Mouse (Mus musculus) cerebellum, adult 2 months (tissue): ENCODE results near the gene Fis1. TPM values are rescaled to one million over a fixed set of nuclear protein-coding genes. Genes with fewer than 3 reads are reported as not detected.

Experiments
- DNase-seq, 2 experiments: peaks; one replicate each; pipeline ENCODE4 v3.0.0; 2021
- H3K27ac ChIP-seq: fragments of 200-500 bp; 2 replicates; pipeline ENCODE4 v1.5.1; 2012; ENCODE audit warnings: low read length, control low read depth, inconsistent platforms; ENCODE audit not compliant: insufficient read depth
- H3K27me3 ChIP-seq: fragments of 200-500 bp; 2 replicates; pipeline ENCODE4 v1.6.1; 2012; ENCODE audit warnings: inconsistent platforms, mild to moderate bottlenecking, low read length, moderate library complexity; ENCODE audit not compliant: control insufficient read depth, insufficient read depth
- H3K4me1 ChIP-seq: fragments of 200-500 bp; 2 replicates; pipeline ENCODE4 v1.6.1; 2011; ENCODE audit warnings: low read length; ENCODE audit not compliant: control insufficient read depth, insufficient read depth
- H3K4me3 ChIP-seq: fragments of 200-500 bp; replicated peaks from 2 replicates; pipeline ENCODE3; 2011; ENCODE audit warnings: mild to moderate bottlenecking, low read depth, low read length, control low read depth; ENCODE audit not compliant: insufficient read depth
- CTCF ChIP-seq: fragments of 200-500 bp; IDR thresholded peaks from 2 replicates; pipeline ENCODE4 v1.5.1; 2011; ENCODE audit warnings: low read depth, mild to moderate bottlenecking, control low read depth, low read length, moderate library complexity, borderline replicate concordance; ENCODE audit not compliant: insufficient read depth
- POLR2A ChIP-seq: fragments of 200-500 bp; IDR thresholded peaks from 2 replicates; pipeline ENCODE4 v1.6.1; 2011; ENCODE audit warnings: low read length, control low read depth, borderline replicate concordance; ENCODE audit not compliant: insufficient read depth
- WGBS: fragments of 180-500 bp; shearing (Covaris S2); methylation state at CpG from one replicate; pipeline ENCODE4 v1.1.7; 2018; 5-methylcytosine and 5-hydroxymethylcytosine counted together
- polyA plus RNA-seq: library from polyadenylated mRNA; depleted of rRNA; stranded (reverse); fragments of >200 nt; gene quantifications from 2 replicates; pipeline ENCODE4 v1.2.3, GENCODE M21; 2012

Gene Fis1
- polyA plus RNA-seq, 1 experiment = 473 TPM

DNA sequence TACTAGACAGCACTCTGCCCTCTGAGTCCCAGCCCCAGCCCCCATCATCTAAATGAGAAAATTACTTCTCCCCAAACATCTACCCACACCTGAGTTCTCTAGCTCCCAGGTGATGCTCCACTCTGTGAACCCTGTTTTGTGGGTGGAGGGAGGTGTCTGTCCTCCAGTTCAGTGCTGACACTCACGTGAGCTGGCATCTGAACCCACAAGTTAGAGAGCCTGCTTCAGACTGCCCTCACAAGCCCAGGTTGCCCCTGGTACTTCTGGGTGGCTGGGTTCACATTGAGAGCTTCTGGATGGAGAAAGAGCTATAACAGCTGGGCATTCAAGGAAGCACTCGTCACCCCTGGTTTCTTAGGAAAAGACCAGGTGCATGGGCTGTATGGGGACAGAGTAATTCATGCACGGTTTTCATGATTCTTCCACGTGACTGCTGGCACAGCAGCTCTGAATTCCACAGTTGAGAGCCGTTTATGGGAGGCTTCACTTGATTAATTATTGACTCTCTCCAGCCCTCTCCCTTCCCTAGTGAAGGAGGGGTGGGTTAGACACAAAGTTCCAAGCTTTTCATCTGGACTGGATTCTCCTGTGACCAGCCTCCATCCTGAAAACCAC, 6.0 kb downstream of the Fis1 start:
- Histone ChIP-seq H3K27ac (no peak overlapping the region), H3K4me1 (peaks cover 11% of the 10 kb centered on the region), H3K4me3 (no peak overlapping the region), H3K27me3 (no peaks in the 10 kb centered on the region)
- no peak for DNase-seq
- TF ChIP-seq CTCF = no peak
- no peak for TF ChIP-seq POLR2A
- 40% methylated on average over 5 of the region's 5 CpGs for WGBS

DNA sequence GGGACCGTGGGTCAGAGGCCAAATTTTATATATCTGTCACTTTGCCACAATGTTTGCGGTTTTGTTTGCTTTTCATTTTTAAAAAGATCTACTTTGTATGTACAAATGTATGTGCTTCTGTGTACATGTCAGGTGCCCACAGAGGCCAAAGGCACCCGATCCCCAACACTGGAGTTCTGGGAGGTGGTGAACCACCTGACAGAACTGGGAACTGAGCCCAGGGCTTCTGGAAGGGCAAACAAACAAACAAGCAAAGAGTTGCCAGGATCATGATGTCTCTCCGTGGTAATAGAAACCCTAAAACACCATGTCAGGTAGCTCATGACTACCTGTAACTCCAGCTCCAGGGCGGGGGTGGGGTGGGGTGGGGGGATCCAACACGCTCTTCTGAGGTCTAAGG, 7.0 kb downstream of the Fis1 start:
- 70% methylated on average over 6 of the region's 6 CpGs for WGBS
- TF ChIP-seq CTCF = no peak
- TF ChIP-seq POLR2A = no peak
- Histone ChIP-seq H3K4me1 (peaks cover 9% of the 10 kb centered on the region; the same call in 1 of the 2 replicates), H3K27ac (no peak overlapping the region), H3K27me3 (no peaks in the 10 kb centered on the region), H3K4me3 (no peak overlapping the region)
- no peak for DNase-seq

DNA sequence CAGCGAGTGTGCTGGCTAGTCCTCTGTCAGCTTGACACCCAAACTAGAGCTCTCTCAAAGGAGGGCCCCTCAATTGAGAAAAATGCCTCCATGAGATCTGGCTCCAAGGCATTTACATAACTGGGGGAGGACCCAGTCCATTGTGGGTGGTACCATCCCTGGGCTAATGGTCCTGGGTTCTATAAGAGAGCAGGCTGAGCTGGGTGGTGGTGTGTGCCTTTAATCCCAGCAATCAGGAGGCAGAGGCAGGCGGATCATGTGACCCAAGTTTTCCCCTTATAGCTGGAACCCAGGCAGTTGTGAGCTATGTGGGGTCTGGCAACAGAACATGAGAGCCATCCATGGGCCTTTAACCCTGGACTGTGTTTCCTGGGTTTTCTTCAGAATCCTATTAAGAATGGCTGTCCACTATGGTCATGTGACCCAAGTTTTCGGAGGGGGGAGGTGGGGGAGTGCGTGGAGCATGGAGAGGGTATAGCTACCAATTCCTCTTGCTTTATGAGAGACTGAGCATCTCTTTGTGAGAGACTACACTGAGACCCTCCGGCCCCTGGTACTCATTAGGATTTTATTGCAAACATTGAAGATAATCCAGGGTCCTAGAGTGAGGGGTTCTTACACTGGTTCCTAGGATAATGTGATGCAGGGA, 8.4 kb downstream of the Fis1 start:
- H3K27me3 ChIP-seq = no peaks in the 10 kb centered on the region
- H3K4me3 ChIP-seq = peak overlapping the region; percentile 99
- no peak for TF ChIP-seq CTCF
- no peak for TF ChIP-seq POLR2A
- H3K4me1 ChIP-seq = peaks cover 9% of the 10 kb centered on the region; the same call in 1 of the 2 replicates
- H3K27ac ChIP-seq = peak overlapping the region; percentile 65
- peak in 1 of 2 experiments; percentile 38 for DNase-seq
- 24% methylated on average over 5 of the region's 5 CpGs for WGBS

DNA sequence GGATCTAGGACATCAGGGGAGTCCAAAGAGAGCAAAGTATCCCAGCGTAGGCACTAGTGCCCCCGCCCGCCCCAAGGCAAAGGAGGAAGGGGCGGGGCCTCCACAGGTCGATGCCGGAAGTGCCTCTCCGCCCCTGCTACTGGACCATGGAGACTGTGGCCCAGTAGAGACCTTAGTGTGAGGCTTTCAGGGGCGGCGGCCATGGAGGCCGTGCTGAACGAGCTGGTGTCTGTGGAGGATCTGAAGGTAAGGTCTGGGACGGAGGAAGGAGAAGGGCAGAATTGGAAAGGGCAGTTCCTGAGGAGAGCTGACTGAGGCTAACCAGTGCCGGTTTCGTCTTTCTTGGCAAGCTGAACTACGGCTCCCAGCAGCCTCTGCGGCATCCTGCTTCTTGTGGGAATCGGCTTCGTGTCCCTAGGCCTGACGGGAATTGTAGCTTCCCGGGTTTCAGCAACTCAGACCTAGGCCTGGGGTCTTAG, 8.9 kb downstream of the Fis1 start:
- Histone ChIP-seq H3K27ac (peak overlapping the region; percentile 95), H3K4me3 (peak overlapping the region; percentile 99), H3K27me3 (no peaks in the 10 kb centered on the region), H3K4me1 (peaks cover 9% of the 10 kb centered on the region; the same call in 1 of the 2 replicates)
- no peak for TF ChIP-seq CTCF
- TF ChIP-seq POLR2A = peak; percentile 77; the same call in 1 of the 2 replicates
- peak; percentile 92 to 95 for DNase-seq
- WGBS = under 1% methylated on average over 20 of the region's 20 CpGs

DNA sequence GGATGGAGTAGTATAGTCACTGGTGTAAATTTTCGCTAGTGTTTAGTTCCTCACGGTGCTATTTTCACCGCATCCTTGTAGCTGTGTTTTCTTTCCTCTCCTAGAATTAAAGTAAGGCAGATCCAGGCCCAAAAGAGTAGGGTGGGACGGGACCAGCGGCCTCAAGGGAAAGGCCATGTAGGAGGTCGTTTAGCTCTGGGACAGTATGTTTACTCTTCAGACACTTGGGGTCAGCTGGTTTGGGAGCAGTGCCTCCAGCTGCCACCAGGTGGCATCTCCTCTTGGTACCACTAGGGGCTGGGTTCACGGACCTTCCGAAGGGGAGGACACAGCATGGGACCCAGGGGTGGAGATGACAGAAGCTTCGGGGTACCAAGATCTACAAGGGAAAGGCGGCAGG, 9.4 kb downstream of the Fis1 start:
- TF ChIP-seq POLR2A (no peak), CTCF (peak; percentile 87)
- peak overlapping the region; percentile 79 for H3K27ac ChIP-seq
- H3K4me1 ChIP-seq = peaks cover 9% of the 10 kb centered on the region; the same call in 1 of the 2 replicates
- no peaks in the 10 kb centered on the region for H3K27me3 ChIP-seq
- peak; percentile 76 to 84 for DNase-seq
- WGBS = under 1% methylated on average over 10 of the region's 10 CpGs
- H3K4me3 ChIP-seq = peak overlapping the region; percentile 99

DNA sequence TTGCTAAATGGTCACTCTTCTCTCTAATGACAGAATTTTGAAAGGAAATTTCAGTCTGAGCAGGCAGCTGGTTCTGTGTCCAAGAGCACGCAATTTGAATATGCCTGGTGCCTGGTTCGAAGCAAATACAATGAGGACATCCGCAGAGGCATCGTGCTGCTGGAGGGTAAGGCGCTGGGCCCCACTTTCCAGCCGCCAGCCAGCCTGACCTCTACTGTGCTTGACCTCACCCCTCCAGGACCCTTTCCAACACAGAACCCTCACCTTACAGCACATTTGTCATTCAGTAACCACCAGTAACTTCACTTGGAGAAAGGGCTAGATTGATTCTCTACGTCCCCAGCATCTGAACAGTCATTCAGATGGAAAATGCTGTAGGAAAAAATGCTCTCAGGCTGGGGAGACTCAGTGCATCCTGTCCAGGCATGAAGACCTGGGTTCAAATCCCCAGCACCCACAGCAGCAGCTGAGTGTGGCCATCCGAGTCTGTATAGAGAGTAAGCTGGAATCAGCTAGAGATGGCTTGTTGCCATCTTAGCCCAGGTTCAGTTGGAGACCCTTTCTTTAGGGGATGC, 10.0 kb downstream of the Fis1 start:
- no peak for DNase-seq
- H3K4me3 ChIP-seq = peak overlapping the region; percentile 99
- 64% methylated on average over 8 of the region's 8 CpGs for WGBS
- H3K27ac ChIP-seq = peak overlapping the region; percentile 40; the same call in 1 of the 2 replicates
- no peak for TF ChIP-seq CTCF
- no peak for TF ChIP-seq POLR2A
- no peaks in the 10 kb centered on the region for H3K27me3 ChIP-seq
- peaks cover 9% of the 10 kb centered on the region; the same call in 1 of the 2 replicates for H3K4me1 ChIP-seq

DNA sequence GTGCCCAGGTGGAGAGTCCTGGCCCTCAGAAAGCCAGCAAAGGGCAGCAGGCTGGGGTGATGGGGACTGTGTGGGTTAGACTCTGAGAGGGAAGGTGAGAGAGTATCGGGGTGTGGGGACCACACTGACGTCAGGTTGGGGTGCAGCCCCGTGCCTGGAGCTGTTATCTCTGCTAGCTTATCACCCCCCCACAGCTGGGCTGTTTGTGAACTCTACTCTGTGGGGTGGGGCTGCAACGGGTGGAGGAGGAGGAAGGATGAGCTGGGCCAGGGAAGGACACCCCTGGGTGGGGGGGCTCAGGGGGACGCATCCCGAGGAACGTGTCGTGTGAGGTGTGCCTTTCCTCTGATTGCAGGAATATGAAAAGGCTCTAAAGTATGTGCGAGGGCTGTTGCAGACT, 12.1 kb downstream of the Fis1 start:
- Histone ChIP-seq H3K4me3 (no peak overlapping the region), H3K27ac (no peak overlapping the region), H3K27me3 (no peaks in the 10 kb centered on the region), H3K4me1 (peaks cover 4% of the 10 kb centered on the region; the same call in 1 of the 2 replicates)
- DNase-seq = no peak
- TF ChIP-seq POLR2A = no peak
- no peak for TF ChIP-seq CTCF
- WGBS = 90% methylated on average over 9 of the region's 9 CpGs
